In genomic region chr17:43716601-43717000, GRCm38 (mm10) we compare ENCODE assay signal across 23 mouse cellular contexts. TPM values are rescaled to one million over a fixed set of nuclear protein-coding genes. Genes with fewer than 3 reads are reported as not detected.
A peak's percentile ranks its signal among the peaks of the same experiment; 100 is the strongest.
DNase-seq lines count a peak whose midpoint lies in the region; ATAC-seq lines count a peak whose summit lies in the region.
"Had no signal": no experiment of that assay in that cellular context is flagged by ENCODE, and none has a peak within 500 bp of the region (broad histone marks: within the 10 kb centered on the region; RNA-seq: fewer than 3 reads in every experiment).

No protein-coding gene starts in this region.

- no peak for ATAC-seq in heart, embryonic 15.5 days (replicated peaks; ENCODE audit: insufficient number of reproducible peaks, insufficient read depth, low FRiP score, low read depth)
- ATAC-seq in heart, embryonic 11.5 days (replicated peaks; ENCODE audit: insufficient number of reproducible peaks, low FRiP score, low TSS enrichment), result no peak
- ATAC-seq in embryonic facial prominence, embryonic 11.5 days (replicated peaks; ENCODE audit: insufficient number of reproducible peaks, low FRiP score, low TSS enrichment, low read depth), result no peak
- ATAC-seq in midbrain, embryonic 14.5 days (ENCODE audit: low FRiP score, low TSS enrichment), result no peak
- ATAC-seq: forebrain, embryonic 13.5 days; intestine, embryonic 16.5 days had no signal

- H3K9ac ChIP-seq in heart, embryonic 15.5 days, result no peak overlapping the region
- H3K9ac ChIP-seq in heart, embryonic 11.5 days (ENCODE audit: low read depth, low read length), result no peak overlapping the region
- H3K9ac ChIP-seq in embryonic facial prominence, embryonic 11.5 days (replicated peaks; ENCODE audit: low read length), result no peak overlapping the region
- no peak overlapping the region for H3K9ac ChIP-seq in midbrain, embryonic 14.5 days (replicated peaks; ENCODE audit: low read length)
- H3K9ac ChIP-seq: embryonic facial prominence, embryonic 15.5 days; forebrain, embryonic 13.5 days; heart, embryonic 12.5 days; hindbrain, embryonic 15.5 days had no signal

- peak overlapping the region; percentile 23; the same call in 1 of the 2 replicates for H3K27ac ChIP-seq in heart, embryonic 15.5 days
- no peak overlapping the region for H3K27ac ChIP-seq in heart, embryonic 11.5 days (ENCODE audit: low read depth, low read length)
- H3K27ac ChIP-seq in embryonic facial prominence, embryonic 11.5 days (replicated peaks; ENCODE audit: low read depth, low read length), result no peak overlapping the region
- H3K27ac ChIP-seq in limb, embryonic 10.5 days, result 0 out of 2 replicates have a peak overlapping the region, but pooled peaks have one; percentile 9
- H3K27ac ChIP-seq in midbrain, embryonic 14.5 days (replicated peaks; ENCODE audit: low read depth, low read length), result no peak overlapping the region
- H3K27ac ChIP-seq: embryonic facial prominence, embryonic 15.5 days; forebrain, embryonic 13.5 days; hindbrain, embryonic 15.5 days had no signal

- WGBS in heart, embryonic 15.5 days, result 76% methylated on average over 7 of the region's 7 CpGs
- WGBS in heart, embryonic 11.5 days (ENCODE audit: insufficient replicate concordance), result 74% methylated on average over 7 of the region's 7 CpGs
- 30% methylated on average over 7 of the region's 7 CpGs for WGBS in embryonic facial prominence, embryonic 11.5 days
- 65% methylated on average over 7 of the region's 7 CpGs for WGBS in limb, embryonic 10.5 days
- 76% methylated on average over 7 of the region's 7 CpGs for WGBS in midbrain, embryonic 14.5 days

- no peaks in the 10 kb centered on the region for H3K36me3 ChIP-seq in heart, embryonic 15.5 days
- no peaks in the 10 kb centered on the region; the same call in 1 of the 2 replicates for H3K36me3 ChIP-seq in heart, embryonic 11.5 days (ENCODE audit: control insufficient read depth, insufficient read depth, low read length)
- no peaks in the 10 kb centered on the region for H3K36me3 ChIP-seq in embryonic facial prominence, embryonic 11.5 days (replicated peaks; ENCODE audit: control insufficient read depth, insufficient read depth, low read depth, low read length)
- no peaks in the 10 kb centered on the region for H3K36me3 ChIP-seq in limb, embryonic 10.5 days
- no peaks in the 10 kb centered on the region for H3K36me3 ChIP-seq in midbrain, embryonic 14.5 days (ENCODE audit: control insufficient read depth, insufficient read depth, low read length)
- H3K36me3 ChIP-seq: embryonic facial prominence, embryonic 15.5 days; hindbrain, embryonic 15.5 days had no signal

- H3K4me3 ChIP-seq in heart, embryonic 15.5 days, result no peak overlapping the region
- H3K4me3 ChIP-seq in heart, embryonic 11.5 days (ENCODE audit: low read depth, low read length), result no peak overlapping the region
- no peak overlapping the region for H3K4me3 ChIP-seq in embryonic facial prominence, embryonic 11.5 days (ENCODE audit: low read depth, low read length)
- H3K4me3 ChIP-seq in limb, embryonic 10.5 days, result no peak overlapping the region
- H3K4me3 ChIP-seq in midbrain, embryonic 14.5 days (replicated peaks; ENCODE audit: low read depth, low read length), result no peak overlapping the region
- H3K4me3 ChIP-seq: embryonic facial prominence, embryonic 15.5 days; erythroblast, embryonic 14.5 days; forebrain, embryonic 13.5 days; heart, adult 2 months; heart, embryonic 12.5 days; hindbrain, embryonic 15.5 days had no signal

- no peaks in the 10 kb centered on the region for H3K9me3 ChIP-seq in heart, embryonic 15.5 days (replicated peaks)
- no peaks in the 10 kb centered on the region; the same call in 1 of the 2 replicates for H3K9me3 ChIP-seq in heart, embryonic 11.5 days (replicated peaks; ENCODE audit: control insufficient read depth, low read length)
- no peaks in the 10 kb centered on the region for H3K9me3 ChIP-seq in embryonic facial prominence, embryonic 11.5 days (replicated peaks; ENCODE audit: control insufficient read depth, low read length)
- H3K9me3 ChIP-seq in limb, embryonic 10.5 days (replicated peaks), result no peaks in the 10 kb centered on the region
- H3K9me3 ChIP-seq in midbrain, embryonic 14.5 days (ENCODE audit: control insufficient read depth, low read length), result no peaks in the 10 kb centered on the region
- H3K9me3 ChIP-seq: embryonic facial prominence, embryonic 15.5 days; forebrain, embryonic 13.5 days; hindbrain, embryonic 15.5 days had no signal

- peak; percentile 18 for DNase-seq in embryo, embryonic 11 days
- no peak for DNase-seq in embryo, embryonic 10 days (ENCODE audit: low spot score)
- DNase-seq in embryonic facial prominence, embryonic 11.5 days (ENCODE audit: low spot score), result peak; percentile 56
- no peak for DNase-seq in limb, embryonic 10.5 days (ENCODE audit: low spot score)
- DNase-seq in midbrain, embryonic 14.5 days, result no peak
- DNase-seq in adrenal gland, postnatal 10 days, result no peak
- DNase-seq: adrenal gland, postnatal 25 days; cerebellum, adult 11 months; cerebellum, adult 8-10 months; cerebellum, postnatal 14 days; gastrocnemius, postnatal 14 days; heart, adult 2 months; heart, postnatal 36 days; kidney, adult 8-10 months had no signal

- H3K27me3 ChIP-seq in heart, embryonic 15.5 days, result no peaks in the 10 kb centered on the region
- H3K27me3 ChIP-seq in heart, embryonic 11.5 days (ENCODE audit: control insufficient read depth, insufficient read depth, low read length), result no peaks in the 10 kb centered on the region
- H3K27me3 ChIP-seq in embryonic facial prominence, embryonic 11.5 days (ENCODE audit: control insufficient read depth, insufficient read depth, low read length), result no peaks in the 10 kb centered on the region
- no peaks in the 10 kb centered on the region for H3K27me3 ChIP-seq in limb, embryonic 10.5 days (ENCODE audit: low read depth, poor library complexity, severe bottlenecking)
- no peaks in the 10 kb centered on the region for H3K27me3 ChIP-seq in midbrain, embryonic 14.5 days (ENCODE audit: control insufficient read depth, insufficient read depth, low read length)
- H3K27me3 ChIP-seq: embryonic facial prominence, embryonic 15.5 days; forebrain, embryonic 13.5 days; heart, embryonic 12.5 days; hindbrain, embryonic 15.5 days had no signal

- H3K4me2 ChIP-seq in heart, embryonic 15.5 days, result no peak overlapping the region
- no peak overlapping the region for H3K4me2 ChIP-seq in heart, embryonic 11.5 days
- H3K4me2 ChIP-seq in embryonic facial prominence, embryonic 11.5 days (ENCODE audit: low read depth, low read length), result no peak overlapping the region
- no peak overlapping the region for H3K4me2 ChIP-seq in midbrain, embryonic 14.5 days (ENCODE audit: low read length)
- H3K4me2 ChIP-seq: embryonic facial prominence, embryonic 15.5 days; forebrain, embryonic 13.5 days; heart, embryonic 12.5 days; hindbrain, embryonic 15.5 days had no signal

- H3K4me1 ChIP-seq in heart, embryonic 15.5 days (replicated peaks), result peaks cover 24% of the 10 kb centered on the region
- H3K4me1 ChIP-seq in heart, embryonic 11.5 days (ENCODE audit: control insufficient read depth, insufficient read depth, low read length), result peaks cover 9% of the 10 kb centered on the region; the same call in 1 of the 2 replicates
- no peaks in the 10 kb centered on the region for H3K4me1 ChIP-seq in embryonic facial prominence, embryonic 11.5 days (ENCODE audit: control insufficient read depth, insufficient read depth, low read length)
- H3K4me1 ChIP-seq in limb, embryonic 10.5 days, result peaks cover 15% of the 10 kb centered on the region
- H3K4me1 ChIP-seq in midbrain, embryonic 14.5 days (ENCODE audit: control insufficient read depth, insufficient read depth, low read length), result no peaks in the 10 kb centered on the region
- H3K4me1 ChIP-seq: forebrain, embryonic 13.5 days; hindbrain, embryonic 15.5 days had no signal

RNA-seq across cellular contexts. Expression of gene Cyp39a1, which starts 49.4 kb away (rescaled TPM):
- 48.3 and 57.1 TPM in 2 replicates for polyA plus RNA-seq in heart, embryonic 15.5 days (2015; fragmentation: Nextera tagmentation; extraction: Ambion mirVana)
- 18.6 and 22.5 TPM in 2 replicates for polyA plus RNA-seq in heart, embryonic 11.5 days (2014; fragmentation: Nextera tagmentation; extraction: Ambion mirVana)
- 29.0 and 32.9 TPM in 2 replicates for polyA plus RNA-seq in embryonic facial prominence, embryonic 11.5 days (2014; fragmentation: Nextera tagmentation; extraction: Ambion mirVana)
- 25.5 and 30.1 TPM in 2 replicates for polyA plus RNA-seq in limb, embryonic 10.5 days (2016; fragmentation: Nextera tagmentation; extraction: Ambion mirVana)
- 5.7 and 10.4 TPM in 2 replicates for polyA plus RNA-seq in midbrain, embryonic 14.5 days (2014; fragmentation: Nextera tagmentation; extraction: Ambion mirVana)
- 10 to 100 TPM in 1 of 2 experiments, 1 to 10 TPM in 1; 8.0 to 10.9 TPM for total RNA-seq in adrenal gland, postnatal 10 days (2021)
- total RNA-seq: MEL had no signal
- polyA plus RNA-seq: erythroblast, embryonic 14.5 days had no signal

RNA-seq across cellular contexts. Expression of gene Slc25a27, which starts 49.6 kb away (rescaled TPM):
- 18.3 and 19.8 TPM in 2 replicates for polyA plus RNA-seq in heart, embryonic 15.5 days (2015; fragmentation: Nextera tagmentation; extraction: Ambion mirVana)
- 10.2 and 10.8 TPM in 2 replicates for polyA plus RNA-seq in heart, embryonic 11.5 days (2014; fragmentation: Nextera tagmentation; extraction: Ambion mirVana)
- polyA plus RNA-seq in embryonic facial prominence, embryonic 11.5 days (2014; fragmentation: Nextera tagmentation; extraction: Ambion mirVana), result 16.5 and 21.1 TPM in 2 replicates
- 25.5 and 35.8 TPM in 2 replicates for polyA plus RNA-seq in limb, embryonic 10.5 days (2016; fragmentation: Nextera tagmentation; extraction: Ambion mirVana)
- polyA plus RNA-seq in midbrain, embryonic 14.5 days (2014; fragmentation: Nextera tagmentation; extraction: Ambion mirVana), result 71.7 and 78.7 TPM in 2 replicates
- total RNA-seq in adrenal gland, postnatal 10 days (2021), result 1 to 10 TPM; 3.1 to 6.7 TPM
- total RNA-seq: MEL had no signal
- polyA plus RNA-seq: erythroblast, embryonic 14.5 days had no signal

Comparison
In these comparisons a context has a peak if more than half of its experiments do, and no peak if none do; other contexts are left out.
1. DNase-seq: peak in embryo, embryonic 11 days (single experiment) and embryonic facial prominence, embryonic 11.5 days (single experiment); none in embryo, embryonic 10 days (single experiment), limb, embryonic 10.5 days (single experiment), midbrain, embryonic 14.5 days (single experiment) and adrenal gland, postnatal 10 days (single experiment).
2. H3K27ac ChIP-seq: peak in heart, embryonic 15.5 days (single experiment) and limb, embryonic 10.5 days (single experiment); none in heart, embryonic 11.5 days (single experiment), embryonic facial prominence, embryonic 11.5 days (single experiment) and midbrain, embryonic 14.5 days (single experiment).